Mouse (Mus musculus) effector memory CD4-positive, alpha-beta T cell, adult 5 months (primary cell): Measurements from ENCODE around the gene Gpank1. TPM values are rescaled to one million over a fixed set of nuclear protein-coding genes. Genes with fewer than 3 reads are reported as not detected.

Experiments
- polyA plus RNA-seq: library from polyadenylated mRNA; unstranded; fragments of 100-300 nt; shearing (Covaris generic); gene quantifications from one replicate; pipeline ENCODE4 v1.2.1, GENCODE M21; 2017

Gene Gpank1
- polyA plus RNA-seq: 43.9 TPM

GRCm38 (mm10) chr17:35121143-35121799 is at the start of gene Gpank1:
TSS of gene Gpank1 (plus strand) at chr17:35121455.

GRCm38 (mm10) chr17:35076507-35077176 is 44.6 kb upstream of the Gpank1 start, which contains the start of gene Ly6g6e:
TSS of gene Ly6g6e (plus strand) at chr17:35076902.

GRCm38 (mm10) chr17:35077786-35078233 is 43.4 kb upstream of the Gpank1 start, which contains the start of gene Ly6g6d:
TSS of gene Ly6g6d (minus strand) at chr17:35078065.

GRCm38 (mm10) chr17:35085208-35085865 is 35.9 kb upstream of the Gpank1 start, which contains the start of gene Ly6g6f:
TSS of gene Ly6g6f (minus strand) at chr17:35085610.

GRCm38 (mm10) chr17:35088825-35089644 is 32.2 kb upstream of the Gpank1 start, which contains the start of gene Abhd16a:
TSS of gene Abhd16a (plus strand) at chr17:35089263.

GRCm38 (mm10) chr17:35108097-35108496 is 13.2 kb upstream of the Gpank1 start, which contains the start of gene Ly6g5c:
TSS of gene Ly6g5c (plus strand) at chr17:35108279.

GRCm38 (mm10) chr17:35115046-35116019 is 5.9 kb upstream of the Gpank1 start, which contains the start of gene Ly6g5b:
TSS of gene Ly6g5b (minus strand) at chr17:35115428.

GRCm38 (mm10) chr17:35121871-35122303 is 632 bp downstream of the Gpank1 start, which contains the start of gene Csnk2b:
TSS of gene Csnk2b (minus strand) at chr17:35122053.

GRCm38 (mm10) chr17:35126206-35126611 is 5.0 kb downstream of the Gpank1 start, which contains the start of gene D17H6S53E:
TSS of gene D17H6S53E (plus strand) at chr17:35126373.

GRCm38 (mm10) chr17:35131500-35132173 is 10.4 kb downstream of the Gpank1 start, which contains the start of gene Apom:
TSS of gene Apom (minus strand) at chr17:35132050.

GRCm38 (mm10) chr17:35134801-35135590 is 13.7 kb downstream of the Gpank1 start, which contains the start of gene Bag6:
TSS of gene Bag6 (plus strand) at chr17:35135178.

GRCm38 (mm10) chr17:35164568-35165450 is 43.6 kb downstream of the Gpank1 start, which contains the start of gene Prrc2a:
TSS of gene Prrc2a (minus strand) at chr17:35164897.

Other genes starting within 250 kb of the Gpank1 start
- 0.21 TPM for gene Zbtb12, start 242.0 kb upstream of the Gpank1 start, polyA plus RNA-seq
- not detected for gene Gm20547, start 239.4 kb upstream of the Gpank1 start, polyA plus RNA-seq
- gene C2, start 223.2 kb upstream of the Gpank1 start, polyA plus RNA-seq: 1.2 TPM
- gene Ehmt2, start 223.0 kb upstream of the Gpank1 start, polyA plus RNA-seq: 57.8 TPM
- gene Slc44a4, start 207.0 kb upstream of the Gpank1 start, polyA plus RNA-seq: not detected
- 74.6 TPM for gene Neu1, start 190.2 kb upstream of the Gpank1 start, polyA plus RNA-seq
- gene Hspa1b, start 162.2 kb upstream of the Gpank1 start, polyA plus RNA-seq: 2,452 TPM
- gene Gm20481, start 151.5 kb upstream of the Gpank1 start, polyA plus RNA-seq: 125 TPM
- 1,550 TPM for gene Hspa1a, start 149.3 kb upstream of the Gpank1 start, polyA plus RNA-seq
- not detected for gene Hspa1l, start 148.8 kb upstream of the Gpank1 start, polyA plus RNA-seq
- 47.6 TPM for gene Lsm2, start 139.6 kb upstream of the Gpank1 start, polyA plus RNA-seq
- gene Vars, start 120.5 kb upstream of the Gpank1 start, polyA plus RNA-seq: 182 TPM
- gene Vwa7, start 104.9 kb upstream of the Gpank1 start, polyA plus RNA-seq: 0.10 TPM
- gene Sapcd1, start 93.4 kb upstream of the Gpank1 start, polyA plus RNA-seq: not detected
- 2.2 TPM for gene Msh5, start 74.7 kb upstream of the Gpank1 start, polyA plus RNA-seq
- gene Clic1, start 71.5 kb upstream of the Gpank1 start, polyA plus RNA-seq: 305 TPM
- gene Ddah2, start 62.4 kb upstream of the Gpank1 start, polyA plus RNA-seq: 1.00 TPM
- not detected for gene Ly6g6c, start 56.1 kb upstream of the Gpank1 start, polyA plus RNA-seq
- gene Mpig6b, start 55.3 kb upstream of the Gpank1 start, polyA plus RNA-seq: not detected
- gene Ly6g6e, start 44.6 kb upstream of the Gpank1 start, polyA plus RNA-seq: not detected
- gene Ly6g6d, start 43.4 kb upstream of the Gpank1 start, polyA plus RNA-seq: not detected
- gene Ly6g6f, start 35.8 kb upstream of the Gpank1 start, polyA plus RNA-seq: not detected
- gene Abhd16a, start 32.2 kb upstream of the Gpank1 start, polyA plus RNA-seq: 88.6 TPM
- not detected for gene Ly6g5c, start 13.2 kb upstream of the Gpank1 start, polyA plus RNA-seq
- gene Ly6g5b, start 6.0 kb upstream of the Gpank1 start, polyA plus RNA-seq: 2.1 TPM
- 190 TPM for gene Csnk2b, start 598 bp downstream of the Gpank1 start, polyA plus RNA-seq
- gene D17H6S53E, start 4.9 kb downstream of the Gpank1 start, polyA plus RNA-seq: 0.75 TPM
- gene Apom, start 10.6 kb downstream of the Gpank1 start, polyA plus RNA-seq: not detected
- gene Bag6, start 13.7 kb downstream of the Gpank1 start, polyA plus RNA-seq: 75.1 TPM
- 38.6 TPM for gene Prrc2a, start 43.4 kb downstream of the Gpank1 start, polyA plus RNA-seq
- gene Aif1, start 54.6 kb downstream of the Gpank1 start, polyA plus RNA-seq: not detected
- gene Lst1, start 67.0 kb downstream of the Gpank1 start, polyA plus RNA-seq: 1.6 TPM
- gene Ltb, start 73.0 kb downstream of the Gpank1 start, polyA plus RNA-seq: 849 TPM
- 107 TPM for gene Tnf, start 80.6 kb downstream of the Gpank1 start, polyA plus RNA-seq
- 42.5 TPM for gene Lta, start 83.9 kb downstream of the Gpank1 start, polyA plus RNA-seq
- gene Gm16181, start 99.4 kb downstream of the Gpank1 start, polyA plus RNA-seq: not detected
- gene Atp6v1g2, start 112.2 kb downstream of the Gpank1 start, polyA plus RNA-seq: 4.8 TPM
- 18.7 TPM for gene Nfkbil1, start 114.3 kb downstream of the Gpank1 start, polyA plus RNA-seq
- 170 TPM for gene Ddx39b, start 120.3 kb downstream of the Gpank1 start, polyA plus RNA-seq
- 6,438 TPM for gene H2-D1, start 141.3 kb downstream of the Gpank1 start, polyA plus RNA-seq
- 0.26 TPM for gene H2-Q1, start 198.9 kb downstream of the Gpank1 start, polyA plus RNA-seq
- 47.9 TPM for gene H2-Q2, start 220.8 kb downstream of the Gpank1 start, polyA plus RNA-seq